Mouse (Mus musculus) inflammation-experienced regulatory T-cells, adult 6 months (primary cell): Measurements from ENCODE around the gene Olfr923. TPM values are rescaled to one million over a fixed set of nuclear protein-coding genes. Genes with fewer than 3 reads are reported as not detected.
"Not testable (repeated sequence)": the region's sequence is repeated elsewhere in the genome, so short reads cannot be mapped to it uniquely, and the experiment has no call there.

Experiments
- ATAC-seq: one replicate; pipeline ENCODE4 v1.8.0; 2017
- polyA plus RNA-seq, 3 experiments: library from polyadenylated mRNA; unstranded; fragments of 100-300 nt; shearing (Covaris generic); gene quantifications; one replicate each; pipeline ENCODE4 v1.2.1; 2017

Olfr923 gene
- polyA plus RNA-seq, result under 1 TPM in 1 of 3 experiments, not detected in 2; 0.19 TPM

- no peak for ATAC-seq
Measured at GRCm38 (mm10) chr9:38826245-38826644, at the start of gene Olfr923. TSS of gene Olfr923 (plus strand) at chr9:38826545.

GRCm38 (mm10) chr9:38792689-38793088 lies 33.7 kb upstream of the Olfr923 start:
- no peak for ATAC-seq

GRCm38 (mm10) chr9:38805696-38806095 lies 20.6 kb upstream of the Olfr923 start:
- no peak for ATAC-seq

GRCm38 (mm10) chr9:38814314-38814713 lies 12.0 kb upstream of the Olfr923 start, which contains the start of gene Olfr922:
TSS of gene Olfr922 (plus strand) at chr9:38814614.
- ATAC-seq, result no peak

- ATAC-seq, result no peak
Measured at GRCm38 (mm10) chr9:38815458-38815986, 10.8 kb upstream of the Olfr923 start.

GRCm38 (mm10) chr9:38833027-38833426 lies 6.7 kb downstream of the Olfr923 start:
- no peak for ATAC-seq

GRCm38 (mm10) chr9:38844149-38844548 lies 17.8 kb downstream of the Olfr923 start, which contains the start of gene Olfr924:
TSS of gene Olfr924 (plus strand) at chr9:38844449.
- no peak for ATAC-seq

GRCm38 (mm10) chr9:38854760-38855159 lies 28.4 kb downstream of the Olfr923 start, which contains the start of gene Olfr26:
TSS of gene Olfr26 (plus strand) at chr9:38855060.
- ATAC-seq, result no peak

- not testable (repeated sequence) for ATAC-seq
Measured at GRCm38 (mm10) chr9:38874880-38875279, 48.5 kb downstream of the Olfr923 start.

GRCm38 (mm10) chr9:38876826-38877225 lies 50.5 kb downstream of the Olfr923 start, which contains the start of gene Olfr926:
TSS of gene Olfr926 (plus strand) at chr9:38877126.
- no peak for ATAC-seq

Other genes starting within 250 kb of the Olfr923 start
- gene Olfr912, start 246.4 kb upstream of the Olfr923 start, polyA plus RNA-seq, result under 1 TPM in 1 of 3 experiments, not detected in 2; 0.10 TPM
- not detected for gene Olfr913, start 233.8 kb upstream of the Olfr923 start, polyA plus RNA-seq
- gene Olfr914, start 221.4 kb upstream of the Olfr923 start, polyA plus RNA-seq, result not detected
- not detected for gene Olfr916, start 166.7 kb upstream of the Olfr923 start, polyA plus RNA-seq
- gene Olfr917, start 160.7 kb upstream of the Olfr923 start, polyA plus RNA-seq, result not detected
- not detected for gene Olfr918, start 151.9 kb upstream of the Olfr923 start, polyA plus RNA-seq
- not detected for gene Olfr919, start 122.9 kb upstream of the Olfr923 start, polyA plus RNA-seq
- 10 to 100 TPM; 25.7 to 35.0 (median 26.6) TPM for gene Vwa5a, start 108.3 kb upstream of the Olfr923 start, polyA plus RNA-seq
- under 1 TPM in 2 of 3 experiments, not detected in 1; 0.39 to 0.44 TPM for gene Olfr920, start 74.2 kb upstream of the Olfr923 start, polyA plus RNA-seq
- gene Olfr921, start 53.5 kb upstream of the Olfr923 start, polyA plus RNA-seq, result not detected
- not detected for gene Olfr922, start 11.9 kb upstream of the Olfr923 start, polyA plus RNA-seq
- gene Olfr924, start 17.9 kb downstream of the Olfr923 start, polyA plus RNA-seq, result not detected
- not detected for gene Olfr26, start 28.5 kb downstream of the Olfr923 start, polyA plus RNA-seq
- gene Olfr926, start 50.6 kb downstream of the Olfr923 start, polyA plus RNA-seq, result not detected
- not detected for gene Olfr930, start 103.3 kb downstream of the Olfr923 start, polyA plus RNA-seq
- gene Olfr933, start 145.8 kb downstream of the Olfr923 start, polyA plus RNA-seq, result not detected
- not detected for gene Olfr934, start 161.8 kb downstream of the Olfr923 start, polyA plus RNA-seq
- gene Olfr935, start 173.1 kb downstream of the Olfr923 start, polyA plus RNA-seq, result not detected
- not detected for gene Olfr146, start 196.8 kb downstream of the Olfr923 start, polyA plus RNA-seq
- gene Olfr937, start 238.4 kb downstream of the Olfr923 start, polyA plus RNA-seq, result not detected